Mouse (Mus musculus): ENCODE data around the gene Tmprss6.

- no peak for TF ChIP-seq POLR2A (IDR thresholded peaks at IDR 0.05; ENCODE audit: control insufficient read depth, extremely low read depth, insufficient read depth, low read length, poor library complexity)
- TF ChIP-seq CTCF (IDR thresholded peaks at IDR 0.05; ENCODE audit: borderline replicate concordance, control insufficient read depth, extremely low read depth, insufficient read depth, low read length, poor library complexity), result no peak
Measured at GRCm38 (mm10) chr15:78481448-78482000, 13.1 kb upstream of the Tmprss6 start.
